Mouse (Mus musculus) 3134 (cell line): ENCODE results near the gene Hhipl1.

ENCODE experiments used
- DNase-seq: peaks from one replicate; pipeline ENCODE4 v3.0.0-alpha.2; 2011; ENCODE audit warnings: low spot score; ENCODE audit not compliant: insufficient read length; ENCODE audit errors: extremely low read depth

Hhipl1 gene

GRCm38 (mm10) chr12:108277341-108277841 lies 28.7 kb upstream of the Hhipl1 start:
- DNase-seq, result no peak

GRCm38 (mm10) chr12:108278221-108278918 lies 27.7 kb upstream of the Hhipl1 start:
- DNase-seq, result no peak

- no peak for DNase-seq
Measured at GRCm38 (mm10) chr12:108284455-108285224, 21.4 kb upstream of the Hhipl1 start.

GRCm38 (mm10) chr12:108285225-108286011 lies 20.7 kb upstream of the Hhipl1 start:
- no peak for DNase-seq

GRCm38 (mm10) chr12:108286381-108286780 lies 19.7 kb upstream of the Hhipl1 start:
- DNase-seq, result no peak

- DNase-seq, result no peak
Measured at GRCm38 (mm10) chr12:108287011-108287410, 19.1 kb upstream of the Hhipl1 start.

- no peak for DNase-seq
Measured at GRCm38 (mm10) chr12:108288127-108288880, 17.8 kb upstream of the Hhipl1 start.

- peak; percentile 52 for DNase-seq
Measured at GRCm38 (mm10) chr12:108292419-108292818, 13.7 kb upstream of the Hhipl1 start.

- no peak for DNase-seq
Measured at GRCm38 (mm10) chr12:108292957-108293356, 13.1 kb upstream of the Hhipl1 start.

- DNase-seq, result peak; percentile 93
Measured at GRCm38 (mm10) chr12:108294620-108295019, 11.4 kb upstream of the Hhipl1 start.

- DNase-seq, result no peak
Measured at GRCm38 (mm10) chr12:108297033-108297432, 9.0 kb upstream of the Hhipl1 start.

- DNase-seq, result no peak
Measured at GRCm38 (mm10) chr12:108301006-108301405, 5.1 kb upstream of the Hhipl1 start.

- no peak for DNase-seq
Measured at GRCm38 (mm10) chr12:108303778-108304365, 2.2 kb upstream of the Hhipl1 start.

- no peak for DNase-seq
Measured at GRCm38 (mm10) chr12:108305172-108305571, 898 bp upstream of the Hhipl1 start.

GRCm38 (mm10) chr12:108307553-108307952 lies 1.5 kb downstream of the Hhipl1 start:
- DNase-seq, result no peak

- peak; percentile 88 for DNase-seq
Measured at GRCm38 (mm10) chr12:108308363-108308856, 2.3 kb downstream of the Hhipl1 start.

- DNase-seq, result peak; percentile 77
Measured at GRCm38 (mm10) chr12:108309116-108309794, 3.2 kb downstream of the Hhipl1 start.

GRCm38 (mm10) chr12:108310041-108310440 lies 4.0 kb downstream of the Hhipl1 start:
- DNase-seq, result no peak

- DNase-seq, result peak; percentile 55
Measured at GRCm38 (mm10) chr12:108310456-108311027, 4.5 kb downstream of the Hhipl1 start.
